Mouse (Mus musculus): ENCODE measurements at regions not wholly inside any gene's neighbourhood (a gene's known extent, or its start where the extent isn't known, plus 50 kb on each side); places are given as distances from the start of the nearest gene placed in this dataset.

DNA sequence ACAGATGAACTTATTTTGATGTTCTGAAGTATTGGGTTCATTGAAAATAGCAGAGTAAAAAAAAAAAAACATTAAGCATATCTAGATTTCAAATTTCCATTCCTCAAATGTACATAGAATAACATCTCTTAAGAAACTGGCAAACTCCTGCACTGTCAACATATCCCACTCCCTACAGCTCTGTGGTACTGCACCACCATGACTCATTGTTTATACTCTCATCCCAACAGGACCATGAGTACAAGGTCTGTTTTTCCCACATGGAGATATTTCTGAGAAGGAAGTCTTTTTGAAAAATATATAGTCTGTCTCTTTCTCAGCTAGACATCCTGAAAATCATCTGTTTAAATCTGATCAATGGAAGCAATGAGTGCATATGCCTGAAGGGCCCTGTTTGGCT lies 351.2 kb upstream of the Kcnh8 start:
- H3K9ac ChIP-seq (ENCODE audit: insufficient read depth, low read depth), result no peak overlapping the region
- DNase-seq (ENCODE audit: extremely low read depth), result no peak
- no peak overlapping the region for H3K4me2 ChIP-seq (ENCODE audit: insufficient read depth, low read depth, poor library complexity, severe bottlenecking)
- in situ Hi-C loops (cut with MboI; ENCODE audit: low pct_ligation_motif_present, low pct_unique_long_range_greater_than_20kb, low sequenced_read_pairs) (no loop called here), dilution Hi-C loops (cut with MboI; ENCODE audit: extremely low pct_ligation_motif_present, extremely low pct_unique_long_range_greater_than_20kb, low sequenced_read_pairs) (no loop called here)
- H3K4me1 ChIP-seq (ENCODE audit: control insufficient read depth in 1 of 2, insufficient read depth in 2 of 2), result no peaks in the 10 kb centered on the region
- H3K27ac ChIP-seq (ENCODE audit: insufficient read depth, low read depth), result no peak overlapping the region
- no peaks in the 10 kb centered on the region for H3K36me3 ChIP-seq (replicated peaks in 1 of 2; ENCODE audit: control insufficient read depth in 1 of 2, insufficient read depth in 1 of 2, low read length in 1 of 2)
- no peaks in the 10 kb centered on the region for H3K27me3 ChIP-seq (replicated peaks)
- no peak overlapping the region for H3K4me3 ChIP-seq (replicated peaks in 1 of 3; ENCODE audit: low read depth in 2 of 3, low read length in 2 of 3, poor library complexity in 1 of 3)
- peaks cover 34% of the 10 kb centered on the region for H3K9me3 ChIP-seq (replicated peaks; ENCODE audit: low read length)
- TF ChIP-seq RCOR1 (conservative IDR thresholded peaks at IDR 0.05; ENCODE audit: low read depth, low read length), result no peak
- TF ChIP-seq KAT2A (IDR thresholded peaks at IDR 0.05; ENCODE audit: insufficient replicate concordance, low read length), result no peak
- H3K79me2 ChIP-seq (replicated peaks; ENCODE audit: control insufficient read depth, extremely low read depth, insufficient read depth, poor library complexity, severe bottlenecking), result no peaks in the 10 kb centered on the region

DNA sequence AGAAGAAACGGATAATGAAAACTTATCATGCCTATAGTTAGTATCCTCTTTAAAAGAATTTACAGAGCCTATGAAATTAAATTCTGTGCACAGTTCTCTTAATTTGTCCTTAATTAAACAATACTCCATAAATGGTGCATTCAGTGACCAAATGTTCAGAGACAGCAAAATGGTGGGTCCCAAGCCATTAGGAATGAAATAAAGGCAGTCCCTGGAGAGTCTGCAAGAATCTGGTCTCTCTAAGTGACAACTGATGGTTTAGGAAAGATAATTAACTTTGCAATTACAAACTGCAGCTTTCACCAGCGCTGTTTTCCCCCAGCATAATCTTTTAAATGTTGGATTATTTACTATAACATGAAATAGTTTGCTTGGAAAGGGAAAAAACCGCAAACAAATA lies 376.9 kb upstream of the Kcnh8 start:
- no peak for DNase-seq (ENCODE audit: extremely low read depth)
- dilution Hi-C loops (cut with MboI; ENCODE audit: extremely low pct_ligation_motif_present, extremely low pct_unique_long_range_greater_than_20kb, low sequenced_read_pairs), result no loop called here

DNA sequence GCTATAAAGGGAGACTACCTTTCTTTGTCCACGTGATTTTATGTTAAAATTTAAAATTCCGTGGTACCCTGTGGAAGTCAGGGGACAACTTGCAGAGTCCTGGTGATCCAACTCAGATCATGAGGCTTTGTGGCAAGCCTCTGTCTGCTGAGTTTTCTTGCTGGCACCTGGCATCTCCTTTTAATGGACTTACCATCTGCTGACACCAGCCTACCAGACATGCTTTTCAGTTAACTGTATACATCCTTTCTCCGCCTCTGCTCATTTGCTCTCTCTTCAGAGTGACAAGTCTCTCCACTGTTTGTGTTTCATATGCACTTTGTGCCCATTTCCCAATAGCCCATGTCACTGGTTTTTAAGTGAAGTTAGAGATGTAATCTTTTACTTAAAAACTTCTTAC lies 382.1 kb upstream of the Kcnh8 start:
- H3K27ac ChIP-seq (ENCODE audit: insufficient read depth, low read depth), result no peak overlapping the region
- no peaks in the 10 kb centered on the region for H3K79me2 ChIP-seq (replicated peaks; ENCODE audit: control insufficient read depth, extremely low read depth, insufficient read depth, poor library complexity, severe bottlenecking)
- H3K9me3 ChIP-seq (replicated peaks; ENCODE audit: low read length), result peaks cover 40% of the 10 kb centered on the region
- TF ChIP-seq POLR2A (IDR thresholded peaks at IDR 0.05; ENCODE audit: low read depth, low read length), result no peak
- no peak for TF ChIP-seq MEF2A (IDR thresholded peaks at IDR 0.05; ENCODE audit: borderline replicate concordance, low read depth, low read length)
- TF ChIP-seq NRF1 (IDR thresholded peaks at IDR 0.05; ENCODE audit: low read depth, low read length), result no peak
- no peak for TF ChIP-seq MAZ (IDR thresholded peaks at IDR 0.05; ENCODE audit: low read depth, low read length)
- TF ChIP-seq JUN (IDR thresholded peaks at IDR 0.05; ENCODE audit: insufficient read depth, low read depth, low read length), result no peak
- TF ChIP-seq SMC3 (IDR thresholded peaks at IDR 0.05; ENCODE audit: low read depth, low read length), result no peak
- no peak for TF ChIP-seq RCOR1 (conservative IDR thresholded peaks at IDR 0.05; ENCODE audit: low read depth, low read length)
- TF ChIP-seq ZMIZ1 (IDR thresholded peaks at IDR 0.05; ENCODE audit: low read depth, low read length), result no peak
- TF ChIP-seq PAX5 (IDR thresholded peaks at IDR 0.05; ENCODE audit: low read length), result no peak
- H3K27me3 ChIP-seq (replicated peaks), result no peaks in the 10 kb centered on the region
- H3K9ac ChIP-seq (ENCODE audit: insufficient read depth, low read depth), result no peak overlapping the region
- no peak for DNase-seq (ENCODE audit: extremely low read depth)
- no peaks in the 10 kb centered on the region for H3K36me3 ChIP-seq (replicated peaks in 1 of 2; ENCODE audit: control insufficient read depth in 1 of 2, insufficient read depth in 1 of 2, low read length in 1 of 2)
- no peak overlapping the region for H3K4me3 ChIP-seq (replicated peaks in 1 of 3; ENCODE audit: low read depth in 2 of 3, low read length in 2 of 3, poor library complexity in 1 of 3)
- dilution Hi-C loops (cut with MboI; ENCODE audit: extremely low pct_ligation_motif_present, extremely low pct_unique_long_range_greater_than_20kb, low sequenced_read_pairs), result no loop called here
- H3K4me2 ChIP-seq (ENCODE audit: insufficient read depth, low read depth, poor library complexity, severe bottlenecking), result no peak overlapping the region
- H3K4me1 ChIP-seq (ENCODE audit: control insufficient read depth in 1 of 2, insufficient read depth in 2 of 2), result no peaks in the 10 kb centered on the region
- in situ Hi-C loops (cut with MboI; ENCODE audit: low pct_ligation_motif_present, low pct_unique_long_range_greater_than_20kb, low sequenced_read_pairs), result no loop called here

More for the DNA sequence above, 376.9 kb upstream of the Kcnh8 start:
- Histone ChIP-seq H3K4me1 (ENCODE audit: control insufficient read depth in 1 of 2, insufficient read depth in 2 of 2) (no peaks in the 10 kb centered on the region), H3K79me2 (replicated peaks; ENCODE audit: control insufficient read depth, extremely low read depth, insufficient read depth, poor library complexity, severe bottlenecking) (no peaks in the 10 kb centered on the region), H3K4me3 (replicated peaks in 1 of 3; ENCODE audit: low read depth in 2 of 3, low read length in 2 of 3, poor library complexity in 1 of 3) (no peak overlapping the region), H3K36me3 (replicated peaks in 1 of 2; ENCODE audit: control insufficient read depth in 1 of 2, insufficient read depth in 1 of 2, low read length in 1 of 2) (no peaks in the 10 kb centered on the region), H3K9ac (ENCODE audit: insufficient read depth, low read depth) (no peak overlapping the region), H3K27ac (ENCODE audit: insufficient read depth, low read depth) (no peak overlapping the region), H3K27me3 (replicated peaks) (no peaks in the 10 kb centered on the region), H3K4me2 (ENCODE audit: insufficient read depth, low read depth, poor library complexity, severe bottlenecking) (no peak overlapping the region), H3K9me3 (replicated peaks; ENCODE audit: low read length) (peaks cover 28% of the 10 kb centered on the region)
- in situ Hi-C loops (cut with MboI; ENCODE audit: low pct_ligation_motif_present, low pct_unique_long_range_greater_than_20kb, low sequenced_read_pairs), result no loop called here
- TF ChIP-seq KAT2A (IDR thresholded peaks at IDR 0.05; ENCODE audit: insufficient replicate concordance, low read length), result no peak
- TF ChIP-seq PAX5 (IDR thresholded peaks at IDR 0.05; ENCODE audit: low read length), result no peak
- TF ChIP-seq IRF4 (IDR thresholded peaks at IDR 0.05; ENCODE audit: low read depth, low read length), result no peak
- no peak for TF ChIP-seq RAD21 (IDR thresholded peaks at IDR 0.05; ENCODE audit: low read depth, low read length)
- no peak for TF ChIP-seq SIN3A (IDR thresholded peaks at IDR 0.05; ENCODE audit: low read length)
- no peak for TF ChIP-seq UBTF (IDR thresholded peaks at IDR 0.05; ENCODE audit: low read depth, low read length)
- TF ChIP-seq USF1 (IDR thresholded peaks at IDR 0.05; ENCODE audit: low read depth, low read length), result no peak
- no peak for TF ChIP-seq MXI1 (IDR thresholded peaks at IDR 0.05; ENCODE audit: low read depth, low read length)
- TF ChIP-seq MEF2A (IDR thresholded peaks at IDR 0.05; ENCODE audit: borderline replicate concordance, low read depth, low read length), result no peak
- TF ChIP-seq ZMIZ1 (IDR thresholded peaks at IDR 0.05; ENCODE audit: low read depth, low read length), result no peak
- TF ChIP-seq EP300 (IDR thresholded peaks at IDR 0.05; ENCODE audit: low read length), result no peak
- no peak for TF ChIP-seq CHD2 (IDR thresholded peaks at IDR 0.05; ENCODE audit: low read length)
- TF ChIP-seq MAFK (IDR thresholded peaks at IDR 0.05; ENCODE audit: insufficient replicate concordance, low read length), result no peak

All from CH12.LX (cell line).